Mouse (Mus musculus) megakaryocyte, embryonic 14.5 days (primary cell): ENCODE data around the gene Ifit2.

Experiments
- FLI1 ChIP-seq: IDR thresholded peaks from 2 replicates; pipeline ENCODE4 v1.6.1; 2012; ENCODE audit warnings: low read length, inconsistent platforms, mixed read lengths
- GATA1 ChIP-seq: IDR thresholded peaks from 3 replicates; pipeline ENCODE4 v1.6.1; 2012; ENCODE audit warnings: mixed read lengths, low read length, inconsistent platforms, borderline replicate concordance

DNA sequence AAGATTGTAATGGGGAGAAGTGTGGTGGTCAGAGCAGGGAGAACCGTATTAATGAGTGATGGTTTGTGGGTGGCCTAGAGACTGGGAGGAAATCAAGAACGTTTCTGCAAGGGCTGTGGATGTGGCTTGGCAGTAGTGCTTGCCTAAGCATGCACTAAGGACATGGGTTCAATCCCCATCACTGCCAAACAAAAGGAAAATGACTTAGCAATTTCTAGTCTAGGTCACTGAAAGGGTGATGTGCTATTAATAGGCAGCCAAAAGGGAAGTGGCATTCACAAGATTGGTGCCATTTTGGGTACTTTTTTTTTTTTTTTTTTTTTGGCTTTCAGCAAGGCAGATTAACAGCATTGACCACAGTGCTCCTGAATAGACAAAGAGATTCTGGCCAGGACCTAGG, 29.1 kb upstream of the Ifit2 start:
- no peak for TF ChIP-seq GATA1
- no peak for TF ChIP-seq FLI1
